Mouse (Mus musculus) brain, embryonic 14.5 days (tissue): ENCODE measurements at regions not wholly inside any gene's neighbourhood (a gene's known extent, or its start where the extent isn't known, plus 50 kb on each side); places are given as distances from the start of the nearest gene placed in this dataset.
A peak's percentile ranks its signal among the peaks of the same experiment; 100 is the strongest.
"Not testable (repeated sequence)": the region's sequence is repeated elsewhere in the genome, so short reads cannot be mapped to it uniquely, and the experiment has no call there.

ENCODE experiments used
- DNase-seq: peaks from one replicate; pipeline ENCODE4 v3.0.0-alpha.2; 2011; ENCODE audit warnings: low read depth
- CTCF ChIP-seq: fragments of 200-500 bp; IDR thresholded peaks from 2 replicates; pipeline ENCODE4 v1.5.1; 2012; ENCODE audit warnings: inconsistent platforms, mild to moderate bottlenecking, moderate library complexity, borderline replicate concordance; ENCODE audit not compliant: insufficient read depth, insufficient read length; ENCODE audit errors: extremely low read depth
- POLR2A ChIP-seq: fragments of 200-500 bp; IDR thresholded peaks from 2 replicates; pipeline ENCODE4 v1.6.1; 2012; ENCODE audit warnings: mild to moderate bottlenecking, inconsistent platforms, borderline replicate concordance; ENCODE audit not compliant: poor library complexity, insufficient read depth, insufficient read length, severe bottlenecking; ENCODE audit errors: extremely low read depth

GRCm38 (mm10) chr17:9168411-9168810 is 180.3 kb downstream of the 1700010I14Rik start:
- DNase-seq: peak; percentile 93
- TF ChIP-seq CTCF (peak; percentile 98), POLR2A (no peak)

- DNase-seq: peak; percentile 92
- TF ChIP-seq POLR2A: no peak
- peak; percentile 69; the same call in 1 of the 2 replicates for TF ChIP-seq CTCF
Measured at GRCm38 (mm10) chr17:9169371-9169770, 181.2 kb downstream of the 1700010I14Rik start.

- TF ChIP-seq CTCF: no peak
- no peak for TF ChIP-seq POLR2A
- DNase-seq: peak; percentile 5
Measured at GRCm38 (mm10) chr17:9197160-9197559, 209.0 kb downstream of the 1700010I14Rik start.

- TF ChIP-seq CTCF (no peak), POLR2A (no peak)
- no peak for DNase-seq
Measured at GRCm38 (mm10) chr17:9200386-9200785, 212.3 kb downstream of the 1700010I14Rik start.

- no peak for TF ChIP-seq POLR2A
- DNase-seq: no peak
Measured at GRCm38 (mm10) chr17:9202496-9202895, 214.4 kb downstream of the 1700010I14Rik start.

- peak; percentile 69 for DNase-seq
- TF ChIP-seq POLR2A (no peak), CTCF (no peak)
Measured at GRCm38 (mm10) chr17:9210626-9211025, 211.2 kb upstream of the Gm17728 start.

- DNase-seq: peak; percentile 58
- no peak for TF ChIP-seq POLR2A
- TF ChIP-seq CTCF: no peak
Measured at GRCm38 (mm10) chr17:9223097-9223496, 198.8 kb upstream of the Gm17728 start.

- TF ChIP-seq POLR2A (no peak), CTCF (no peak)
- DNase-seq: peak; percentile 23
Measured at GRCm38 (mm10) chr17:9227872-9228575, 193.8 kb upstream of the Gm17728 start.

- TF ChIP-seq POLR2A (no peak), CTCF (no peak)
- peak; percentile 20 for DNase-seq
Measured at GRCm38 (mm10) chr17:9235141-9235571, 186.7 kb upstream of the Gm17728 start.

GRCm38 (mm10) chr17:9258646-9259170 is 163.2 kb upstream of the Gm17728 start:
- no peak for TF ChIP-seq CTCF
- no peak for TF ChIP-seq POLR2A
- DNase-seq: peak; percentile 63

GRCm38 (mm10) chr17:9268776-9269175 is 153.1 kb upstream of the Gm17728 start:
- TF ChIP-seq CTCF: no peak
- no peak for TF ChIP-seq POLR2A
- no peak for DNase-seq

- not testable (repeated sequence) for DNase-seq
Measured at GRCm38 (mm10) chr17:9278046-9278445, 143.8 kb upstream of the Gm17728 start.
